Mouse (Mus musculus) layer of hippocampus, adult 18-20 months (tissue): ENCODE measurements around the gene Cyren. TPM values are rescaled to one million over a fixed set of nuclear protein-coding genes. Genes with fewer than 3 reads are reported as not detected.

Experiments used
- DNase-seq, 2 experiments: peaks; one replicate each; pipeline ENCODE4 v3.0.0; 2022; ENCODE audit warnings: low spot score in 2 of 2
- total RNA-seq, 2 experiments: library from RNA; stranded (reverse); gene quantifications; 2 replicates each; pipeline ENCODE4 v1.2.3; 2021

The Cyren gene
- total RNA-seq, 2 experiments from 2014 or later: 4.5 to 4.8 TPM

GRCm38 (mm10) chr6:34867995-34868350, 9.9 kb downstream of the Cyren start:
- DNase-seq: no peak

- DNase-seq: no peak
These were observed 10.4 kb downstream of the Cyren start for GRCm38 (mm10) chr6:34867301-34867994.

GRCm38 (mm10) chr6:34866786-34867185, 11.1 kb downstream of the Cyren start:
- no peak for DNase-seq

GRCm38 (mm10) chr6:34865711-34866593, 11.9 kb downstream of the Cyren start:
- DNase-seq: no peak

GRCm38 (mm10) chr6:34865213-34865612, 12.6 kb downstream of the Cyren start:
- DNase-seq: no peak

- DNase-seq: no peak
These were observed 13.9 kb downstream of the Cyren start for GRCm38 (mm10) chr6:34863786-34864514.

- no peak for DNase-seq
These were observed 15.0 kb downstream of the Cyren start, which contains the start of gene Tmem140 for GRCm38 (mm10) chr6:34862791-34863403. Tmem140 (plus strand) TSS chr6:34863146.

- no peak for DNase-seq
These were observed 15.5 kb downstream of the Cyren start for GRCm38 (mm10) chr6:34862381-34862780.

GRCm38 (mm10) chr6:34861546-34862053, 16.3 kb downstream of the Cyren start:
- DNase-seq: no peak

GRCm38 (mm10) chr6:34832352-34832751, 45.5 kb downstream of the Cyren start:
- DNase-seq: no peak

GRCm38 (mm10) chr6:34824406-34824805, 53.5 kb downstream of the Cyren start:
- peak; percentile 7 to 26 for DNase-seq

Other genes starting within 250 kb of the Cyren start
- gene Agbl3, start 97.6 kb downstream of the Cyren start, total RNA-seq: 10 to 100 TPM; 13.5 to 13.7 TPM
- 1 to 10 TPM; 1.6 to 2.7 TPM for gene Tmem140, start 14.9 kb downstream of the Cyren start, total RNA-seq
- 10 to 100 TPM; 34.5 to 35.2 TPM for gene Wdr91, start 32.8 kb upstream of the Cyren start, total RNA-seq
- not detected for gene Stra8, start 42.1 kb upstream of the Cyren start, total RNA-seq
- 1 to 10 TPM in 1 of 2 experiments, under 1 TPM in 1; 0.76 to 1.3 TPM for gene Slc23a4, start 110.3 kb upstream of the Cyren start, total RNA-seq